Mouse (Mus musculus) forelimb bud, embryonic 11.5 days (tissue): ENCODE measurements around the gene Zmiz1.

Source experiments
- DNase-seq: peaks from one replicate; pipeline ENCODE4 v3.0.0-alpha.2; 2012; ENCODE audit warnings: low read depth, low spot score

Gene Zmiz1

DNA sequence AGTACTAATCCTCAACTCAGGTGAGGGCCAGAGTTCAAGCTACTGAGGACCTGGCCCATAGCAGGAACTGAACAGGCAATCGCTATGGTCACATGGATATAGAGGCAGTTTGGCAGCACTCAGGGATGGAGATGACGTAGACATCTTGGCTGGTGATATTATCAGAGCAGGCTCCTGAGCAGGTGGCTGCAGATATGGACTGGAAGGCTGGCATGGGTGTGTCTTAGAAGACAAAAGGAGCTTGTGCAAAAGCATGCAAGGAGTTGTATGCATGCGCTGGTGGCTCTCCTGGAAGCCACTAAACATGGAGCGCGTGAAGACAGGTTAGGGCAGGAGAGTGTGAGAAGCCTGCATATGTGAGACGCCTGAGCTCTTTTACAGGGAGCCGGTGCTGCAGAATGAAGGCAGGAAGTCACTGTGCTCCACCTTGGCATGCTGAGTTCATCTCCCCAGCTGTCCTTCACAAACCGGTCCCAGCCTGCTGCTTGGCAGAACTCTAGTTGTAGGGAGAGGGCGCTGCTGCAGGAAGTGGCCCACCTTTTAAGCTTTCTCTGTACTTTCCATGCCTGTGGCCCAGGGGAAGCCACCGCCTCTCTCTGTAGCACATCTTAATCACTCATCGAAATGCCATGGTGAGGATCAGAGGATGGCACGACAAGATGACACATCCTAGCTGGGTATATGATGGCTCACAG lies 4.8 kb upstream of the Zmiz1 start:
- DNase-seq, result no peak

DNA sequence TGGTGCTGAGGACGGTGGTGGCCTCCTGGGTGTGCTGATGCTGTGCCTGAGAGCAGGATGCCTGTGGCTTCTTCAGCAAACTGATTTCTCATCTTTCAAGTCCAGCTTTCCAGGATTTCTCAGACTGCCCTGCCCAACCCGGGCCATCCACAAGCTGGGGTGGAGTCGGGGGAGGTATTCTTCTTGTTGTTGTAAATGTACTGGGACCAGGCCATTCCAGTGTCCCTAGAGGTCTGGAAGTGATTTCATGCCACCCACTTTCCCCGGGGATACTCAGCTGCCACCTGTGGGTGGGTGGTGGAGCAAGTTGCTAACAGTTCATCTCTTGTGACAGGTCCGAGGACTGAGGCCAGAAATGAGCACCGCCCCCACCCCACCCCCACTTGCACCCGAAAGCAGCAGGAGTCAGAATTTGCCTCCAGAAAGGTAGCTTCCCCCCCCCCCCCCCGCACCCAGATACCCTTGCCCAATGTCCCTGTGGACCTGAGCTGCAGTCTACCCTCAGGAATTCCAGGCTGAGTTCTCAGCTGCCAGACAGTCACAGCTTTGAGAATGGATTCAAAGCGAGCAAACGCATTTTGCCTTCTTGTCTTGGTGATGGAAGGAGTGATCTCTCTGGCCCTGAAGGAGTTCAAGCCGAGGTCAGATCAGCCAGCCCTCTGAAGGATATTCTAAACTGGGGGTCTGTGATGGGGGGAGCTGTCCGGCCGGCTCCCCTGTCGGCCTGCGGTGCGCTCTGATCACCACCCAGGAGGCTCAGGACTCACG lies 2.1 kb upstream of the Zmiz1 start:
- no peak for DNase-seq

DNA sequence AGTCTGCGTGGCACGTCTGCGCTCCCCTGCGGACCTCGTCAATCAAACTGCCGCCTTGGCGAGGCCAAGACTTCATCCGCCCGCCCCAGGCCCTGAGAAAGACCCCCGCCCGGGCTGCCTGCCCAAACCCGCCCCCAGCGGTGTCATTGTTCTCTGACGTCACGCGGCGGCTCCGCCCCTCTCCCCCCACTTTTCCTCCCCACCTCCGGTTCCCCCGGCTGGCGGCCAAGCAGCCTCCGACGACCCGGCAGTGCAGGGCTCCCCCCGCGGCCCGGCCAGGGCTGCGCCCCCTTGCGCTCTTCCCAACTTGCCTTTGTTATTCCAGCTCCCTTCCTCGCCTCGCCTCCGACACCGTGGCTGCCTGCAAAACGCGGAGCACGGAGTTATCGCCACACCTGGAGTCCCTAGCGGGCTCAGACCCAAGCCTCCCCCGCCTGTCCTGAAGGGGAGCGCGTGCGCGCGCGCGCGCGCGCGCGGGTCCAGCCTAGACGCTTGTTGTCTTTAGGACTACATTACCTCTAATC lies 1.5 kb upstream of the Zmiz1 start:
- peak; percentile 99 for DNase-seq

DNA sequence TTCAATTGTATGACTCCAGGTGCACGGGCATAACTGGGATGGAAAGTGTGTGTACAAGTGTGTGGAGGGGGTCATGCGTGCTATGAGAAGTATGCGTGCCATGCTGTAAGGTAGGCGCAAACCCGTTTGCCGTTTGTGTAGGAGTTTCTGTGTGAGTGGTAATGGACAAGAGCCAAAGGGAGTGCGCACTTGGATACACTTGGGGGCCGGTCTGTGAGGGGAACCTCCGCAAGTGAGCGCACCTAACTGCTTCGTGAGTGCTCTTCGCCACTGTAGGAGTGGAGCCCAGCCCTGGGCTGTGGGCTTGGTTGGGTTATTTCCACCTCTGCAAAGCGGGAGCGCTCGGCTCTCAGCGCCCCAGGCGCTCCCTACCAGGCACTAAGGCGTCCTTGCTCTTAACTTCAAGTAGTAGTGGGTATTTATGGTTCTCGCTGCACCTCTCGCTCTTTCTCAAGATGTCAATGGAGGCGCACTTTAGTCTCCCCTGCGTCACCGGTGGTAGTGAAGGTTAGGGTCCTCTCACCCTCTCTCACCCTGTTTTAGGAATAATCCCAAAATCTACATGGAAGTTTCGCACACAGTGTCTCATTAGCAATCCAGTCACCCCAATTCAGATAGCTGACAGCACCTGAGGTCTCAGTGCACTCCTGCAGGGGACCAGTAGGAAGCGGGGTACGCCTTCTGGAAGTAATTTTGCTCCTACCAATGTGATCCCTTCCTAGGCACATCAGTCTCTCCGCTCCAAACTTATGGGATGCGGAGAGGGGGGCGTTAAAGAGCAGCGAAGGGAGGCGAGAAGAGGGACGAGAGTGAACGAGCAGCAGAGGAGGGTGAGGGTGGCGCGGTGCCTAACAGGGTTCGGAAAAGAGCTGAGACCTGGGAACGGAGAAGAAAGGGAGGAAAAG lies 622 bp upstream of the Zmiz1 start:
- no peak for DNase-seq

DNA sequence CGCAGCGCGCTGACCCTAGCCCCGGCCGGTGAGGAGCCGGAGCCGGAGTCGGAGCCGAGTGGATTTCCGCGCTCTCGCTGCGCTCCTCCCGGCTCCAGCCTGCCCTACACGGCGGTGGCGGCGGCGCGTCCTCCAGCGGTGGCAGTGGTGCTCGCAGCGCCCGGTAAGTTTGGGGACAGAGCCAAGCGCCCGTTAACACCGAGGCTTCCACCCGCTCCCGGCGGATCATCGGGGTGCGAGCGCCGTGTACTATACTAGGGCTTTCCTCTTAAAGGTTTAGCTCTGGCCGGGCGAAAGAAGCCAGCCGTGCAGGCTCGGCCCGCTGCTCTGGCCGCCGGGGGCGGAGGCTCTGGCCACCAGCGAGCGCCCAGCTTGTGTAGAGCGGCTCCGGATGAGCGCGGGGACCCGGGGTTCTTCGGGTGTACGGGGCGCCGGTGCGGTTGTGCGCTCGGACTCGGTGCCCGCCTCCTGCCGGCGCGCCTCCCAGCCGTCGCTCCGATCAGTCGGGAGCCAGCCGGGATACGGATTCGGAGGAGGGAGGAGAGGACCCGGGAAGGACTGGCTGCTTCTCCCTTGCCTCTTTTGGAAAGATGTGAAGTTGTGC lies 511 bp downstream of the Zmiz1 start:
- DNase-seq, result no peak

DNA sequence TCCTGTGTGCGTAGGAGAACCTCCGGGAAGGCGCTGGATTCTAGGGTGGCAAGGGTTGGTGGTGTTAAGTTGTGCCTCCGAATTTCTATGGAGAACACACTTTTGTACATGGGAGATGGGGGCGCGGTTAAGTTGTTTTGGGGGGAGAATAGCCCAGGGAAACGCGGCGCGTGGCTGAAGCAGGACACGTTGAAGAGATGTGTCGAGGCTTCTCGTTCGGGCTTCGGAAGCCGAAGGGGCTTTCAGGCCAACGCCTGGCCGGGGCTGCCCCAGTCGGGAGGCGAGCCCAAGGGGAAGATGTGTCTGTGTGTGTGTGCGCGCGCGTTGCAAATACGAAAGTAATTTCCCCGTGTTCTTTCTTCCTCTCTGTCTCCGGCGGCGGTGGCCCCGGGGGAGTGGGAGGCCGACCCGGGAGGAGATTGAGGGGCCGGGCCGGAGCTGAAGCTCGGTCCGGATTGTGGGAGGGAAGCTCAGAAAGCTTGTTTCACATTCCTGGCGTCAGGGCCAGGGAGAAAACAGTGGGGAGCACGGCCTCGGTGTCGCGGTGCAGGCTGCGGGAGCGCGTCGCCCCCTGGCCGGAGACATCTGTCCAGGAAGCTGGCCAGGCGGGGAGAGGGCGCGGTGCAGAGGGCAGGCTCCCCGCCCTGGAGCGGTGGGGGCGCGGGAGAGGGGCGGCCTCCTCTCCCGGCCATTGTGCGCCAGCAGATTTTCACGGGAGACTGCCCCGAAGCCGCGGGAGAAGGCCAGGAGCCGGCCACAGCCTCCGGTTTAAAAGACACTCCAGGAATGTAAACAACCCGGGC lies 1.2 kb downstream of the Zmiz1 start:
- no peak for DNase-seq

DNA sequence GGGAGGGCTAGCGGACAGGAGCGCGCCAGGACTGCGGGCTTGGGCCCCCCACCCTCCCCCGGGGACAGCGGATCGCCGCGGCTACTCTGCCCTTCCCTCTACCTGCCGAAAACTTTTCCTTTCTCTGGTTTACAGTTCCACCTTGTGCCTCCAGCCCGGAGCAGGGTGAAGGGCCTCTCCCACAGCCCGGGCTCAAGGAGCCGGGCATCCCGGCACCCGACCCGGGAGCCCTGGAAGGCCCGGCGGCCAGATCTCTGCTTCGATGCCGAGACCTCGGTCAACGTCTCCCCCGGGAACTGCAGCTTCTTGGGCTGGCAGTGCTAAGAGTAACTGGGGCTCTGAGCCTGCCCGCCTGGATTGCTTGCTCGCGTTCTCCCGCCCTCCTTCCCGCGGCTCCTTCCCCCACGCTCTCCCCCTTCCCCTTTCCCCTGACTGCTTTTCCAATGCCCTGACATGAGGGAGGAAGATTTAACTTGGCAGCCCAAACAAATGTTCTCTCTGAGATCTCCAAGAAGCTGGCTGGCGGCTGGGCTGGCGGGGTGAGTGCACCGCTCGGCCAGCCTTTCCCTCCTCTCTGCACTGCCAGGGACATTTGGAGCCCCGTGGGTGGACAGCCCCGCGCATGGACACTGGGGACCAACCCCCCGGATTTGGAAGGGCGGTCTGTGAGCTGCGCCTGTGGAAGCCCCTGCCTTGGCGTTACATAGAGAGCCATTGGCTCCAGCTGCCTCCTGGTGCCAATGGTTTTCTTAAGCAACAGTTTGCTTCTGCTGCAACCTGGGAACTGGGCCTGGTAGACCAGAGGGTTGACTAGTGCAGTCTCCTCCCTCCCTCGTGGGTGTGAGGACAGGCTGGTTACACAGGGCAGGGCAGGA lies 2.1 kb downstream of the Zmiz1 start:
- DNase-seq, result no peak

DNA sequence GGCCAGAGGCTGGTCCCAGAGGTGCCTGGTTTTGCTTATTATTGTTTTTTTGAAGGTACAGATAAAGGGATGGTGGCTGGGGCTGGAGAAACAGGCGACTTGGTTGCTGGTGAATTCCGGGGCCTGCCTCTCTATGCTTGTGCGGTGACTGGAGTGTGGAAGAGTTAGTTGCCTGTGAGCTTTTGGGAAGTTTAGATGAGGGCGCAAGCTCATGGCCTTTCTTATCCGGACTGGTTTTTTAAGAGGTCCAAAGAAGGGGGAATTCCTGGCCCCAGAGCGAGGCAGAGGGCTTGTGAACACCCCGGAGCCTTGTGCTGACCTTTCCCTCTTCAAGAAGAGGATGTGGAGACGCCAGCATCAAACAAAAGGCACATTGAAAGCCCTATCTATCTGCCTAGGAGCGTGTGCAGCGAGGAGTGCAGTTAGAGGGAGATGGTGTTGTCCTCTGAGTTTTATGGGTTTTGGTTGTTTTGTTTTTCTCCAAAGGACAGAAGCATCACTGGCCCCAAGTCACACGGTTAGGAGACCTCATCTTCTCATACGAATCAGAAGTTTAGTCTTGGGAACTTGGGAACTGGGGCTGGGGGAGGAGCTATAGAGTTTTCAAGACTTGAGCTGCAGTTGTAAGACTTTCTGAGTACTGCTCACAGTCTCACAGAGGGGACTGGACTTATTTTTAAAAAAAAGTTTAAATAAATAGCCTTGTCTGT lies 2.8 kb downstream of the Zmiz1 start:
- DNase-seq, result no peak

DNA sequence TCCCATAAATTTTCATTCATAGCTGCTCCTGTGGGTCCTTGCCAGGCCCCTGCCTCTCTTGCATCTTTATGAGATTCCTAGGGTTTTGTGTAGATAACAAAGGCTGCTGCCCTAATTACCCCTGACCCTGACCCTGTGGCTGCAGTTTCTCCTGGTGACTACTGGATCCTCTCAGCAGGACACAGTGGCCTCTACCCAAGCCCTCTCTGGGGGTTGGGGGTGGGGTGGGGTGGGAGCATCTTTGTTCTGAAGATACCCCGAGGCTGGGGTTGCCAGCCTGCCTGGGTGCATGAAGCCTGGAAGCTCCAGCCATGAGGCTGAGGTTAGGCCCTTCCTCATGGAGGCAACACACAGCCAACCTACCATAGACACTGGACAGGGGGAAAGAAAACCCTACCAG lies 4.0 kb downstream of the Zmiz1 start:
- DNase-seq, result no peak

DNA sequence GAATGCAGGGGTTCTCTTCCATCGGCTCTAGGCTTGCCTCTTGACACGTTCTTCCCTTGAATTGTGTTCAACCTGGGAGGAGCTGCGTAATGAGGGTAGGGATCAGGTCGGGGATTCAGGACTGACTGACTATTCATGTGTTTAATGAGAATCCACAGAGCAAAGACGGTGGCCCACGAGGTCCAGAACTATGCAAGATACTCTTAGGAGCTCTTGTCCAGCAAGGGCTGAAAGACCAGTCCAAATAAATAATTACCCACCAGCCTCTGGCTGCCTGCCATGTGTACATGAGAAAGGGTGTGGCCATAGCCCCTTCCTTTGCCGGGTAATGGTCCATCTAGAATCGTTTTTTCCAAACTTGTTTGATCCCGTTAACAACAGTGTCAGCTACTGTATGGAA lies 4.9 kb downstream of the Zmiz1 start:
- DNase-seq, result no peak

DNA sequence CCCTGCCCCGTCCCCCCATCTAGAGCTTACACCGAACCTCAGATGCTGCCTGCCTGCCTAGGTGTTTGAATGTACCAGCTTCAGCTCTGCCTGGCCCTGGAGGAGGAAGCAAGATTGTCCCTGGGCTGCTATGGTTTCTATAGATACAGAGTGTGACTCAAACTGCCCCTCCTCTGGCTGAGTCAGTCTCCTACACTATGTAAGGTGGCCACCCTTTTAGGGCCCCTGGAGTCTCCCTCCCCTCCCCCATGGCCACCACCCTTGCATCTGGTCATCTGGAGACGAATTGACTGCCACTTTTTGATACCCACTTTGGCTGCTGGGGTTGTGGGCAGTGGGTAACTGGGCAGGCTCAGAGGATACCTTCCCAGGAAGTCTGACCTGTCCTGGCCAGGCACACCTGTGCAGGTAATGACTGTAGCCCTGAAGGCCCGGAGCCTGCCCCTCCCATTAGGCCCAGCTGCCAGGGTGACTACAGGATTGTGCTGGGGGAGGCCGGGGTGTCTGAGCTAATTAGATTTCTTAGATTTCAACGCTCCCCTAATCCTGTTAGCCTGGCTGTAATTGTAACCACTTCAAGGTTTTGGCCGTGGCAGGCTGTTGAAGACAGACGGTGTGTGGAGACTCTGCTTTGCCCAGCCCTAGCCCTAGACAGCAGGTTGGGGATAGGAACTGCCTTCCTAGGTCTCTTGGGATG lies 5.8 kb downstream of the Zmiz1 start:
- no peak for DNase-seq

DNA sequence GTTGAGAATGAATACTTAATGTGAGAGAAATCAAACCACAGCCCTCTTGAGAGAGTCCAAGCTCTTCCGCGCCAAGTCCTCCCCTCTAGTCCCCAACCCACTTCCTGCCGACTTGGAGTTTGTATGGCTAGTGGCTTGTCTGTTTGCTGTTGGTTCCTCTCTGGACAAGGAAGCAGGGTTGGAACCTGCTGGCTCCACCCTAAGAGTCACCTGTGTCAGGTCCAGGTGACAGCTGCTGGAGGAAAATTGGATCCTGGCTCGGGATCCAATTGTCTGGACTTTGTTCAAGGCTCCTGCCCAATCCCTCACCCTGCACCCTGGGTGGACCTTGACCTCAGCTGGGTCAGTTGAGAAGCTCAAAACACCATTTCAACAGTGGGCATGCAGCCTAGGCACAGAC lies 7.4 kb downstream of the Zmiz1 start:
- no peak for DNase-seq

DNA sequence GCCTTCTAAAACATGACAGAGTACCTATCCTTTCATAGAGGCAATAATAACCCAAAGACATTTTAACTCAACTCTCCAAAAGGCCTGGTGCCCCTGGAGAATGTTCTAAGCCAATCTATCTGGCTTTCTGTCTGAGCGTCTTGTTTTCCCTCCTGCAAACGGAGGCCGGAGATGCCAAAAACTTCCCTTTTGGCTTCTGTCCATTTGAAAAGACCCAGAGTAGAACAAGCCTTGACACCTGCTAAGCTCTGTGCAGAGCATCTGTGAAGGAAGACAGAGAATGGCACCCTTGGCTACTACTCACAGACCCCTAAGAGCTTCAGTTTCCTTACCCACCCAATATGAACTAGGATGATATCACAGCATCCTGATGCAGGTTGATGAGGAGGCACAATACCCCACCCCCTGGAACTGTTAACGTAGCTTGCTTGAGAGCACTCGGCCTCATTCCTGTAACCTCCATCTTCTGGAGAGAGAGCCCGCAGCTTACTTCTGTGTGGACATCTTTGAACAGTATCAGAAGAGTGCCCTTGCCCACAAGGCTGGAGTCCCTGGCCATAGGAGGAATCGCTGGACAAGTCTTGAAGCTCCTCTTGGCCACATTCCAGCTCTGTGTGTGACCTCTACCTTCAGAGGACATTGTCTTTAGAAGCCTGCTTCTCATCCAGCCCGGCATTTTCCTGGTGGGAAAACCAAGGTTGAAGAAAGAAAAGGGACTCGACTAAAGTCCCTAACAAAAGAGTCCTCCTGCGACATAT lies 9.1 kb downstream of the Zmiz1 start:
- DNase-seq, result no peak

DNA sequence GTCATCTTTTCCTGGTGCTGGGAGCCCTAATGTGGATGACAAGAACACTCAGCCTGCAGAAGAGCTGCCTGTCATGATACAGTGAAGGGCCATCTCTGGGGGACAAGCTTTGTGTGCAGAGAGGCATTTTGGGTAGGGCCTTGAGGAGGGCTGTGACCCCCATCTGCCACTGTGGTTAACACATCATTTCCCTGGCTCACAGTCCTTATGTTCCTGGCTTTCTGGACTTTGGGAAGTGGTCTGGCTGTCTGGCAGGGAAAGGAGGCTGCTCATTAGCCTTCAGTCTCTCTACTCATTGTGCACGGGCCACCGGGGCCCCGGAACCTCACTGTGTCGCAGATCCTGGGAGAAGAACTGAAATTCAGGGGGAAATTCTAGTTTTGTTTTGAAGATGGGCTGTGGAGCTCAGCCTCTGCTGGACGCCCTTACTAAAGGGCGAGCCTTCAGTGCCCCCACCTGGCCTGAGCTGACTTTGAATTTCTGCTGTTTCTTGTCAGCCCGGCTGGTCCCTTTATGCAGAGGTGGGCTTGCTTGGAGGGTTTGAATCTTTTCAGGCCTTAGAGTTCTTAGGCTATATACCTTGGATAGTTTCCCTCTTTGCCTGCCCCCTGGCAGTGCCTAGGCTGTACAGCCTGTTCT lies 10.0 kb downstream of the Zmiz1 start:
- DNase-seq, result no peak

DNA sequence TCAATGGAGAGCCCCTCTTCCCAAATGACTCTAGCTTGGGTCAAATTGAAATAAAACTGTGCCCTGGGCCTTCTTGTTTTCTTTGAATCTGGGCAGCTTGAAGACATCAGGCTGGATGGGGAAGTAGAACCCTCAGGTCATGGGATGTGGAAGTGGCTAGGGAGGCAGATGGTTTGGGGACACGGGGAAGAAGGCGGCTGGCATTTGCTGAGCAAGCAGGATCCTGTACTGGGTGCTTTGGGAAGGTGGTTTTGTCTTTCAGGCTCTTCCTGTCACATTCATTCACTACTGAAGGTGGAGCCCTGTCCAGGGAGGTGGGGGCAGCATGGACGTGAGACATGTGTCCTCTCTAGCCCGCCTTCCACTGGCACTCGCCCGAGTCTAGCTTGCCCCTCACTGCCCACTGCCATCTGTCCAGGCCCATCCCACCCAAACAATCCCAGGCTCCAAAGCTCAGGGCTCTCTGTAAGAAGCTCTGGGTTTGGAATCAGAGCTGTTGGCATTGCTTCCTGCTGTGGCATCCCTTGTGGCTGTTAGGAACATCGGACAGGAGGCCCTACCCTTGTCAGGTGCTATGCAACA lies 11.3 kb downstream of the Zmiz1 start:
- DNase-seq, result no peak

DNA sequence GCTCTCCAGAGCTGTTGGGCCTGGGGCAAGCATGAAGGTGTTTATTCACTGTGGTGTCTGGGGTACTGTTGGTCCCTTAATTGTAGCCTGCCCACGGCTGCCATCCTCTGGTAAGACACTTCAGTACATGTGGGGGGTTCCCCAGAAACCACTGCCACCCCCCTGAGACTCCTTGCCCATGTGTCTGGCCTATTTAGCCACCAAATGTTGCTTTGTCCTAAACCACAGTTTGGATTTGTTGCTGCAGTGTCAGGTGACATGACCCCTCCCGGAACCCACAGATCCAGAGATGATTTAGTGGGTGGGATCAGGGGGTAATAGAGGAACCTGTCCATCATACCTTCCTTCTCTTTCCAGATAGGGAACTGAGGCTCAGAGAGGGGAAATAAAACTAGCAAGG lies 12.1 kb downstream of the Zmiz1 start:
- no peak for DNase-seq
